Mouse (Mus musculus) G1E-ER4 (cell line): Measurements from ENCODE around the gene Gnb5. TPM values are rescaled to one million over a fixed set of nuclear protein-coding genes. Genes with fewer than 3 reads are reported as not detected.

Experiments
- GATA1 ChIP-seq: IDR thresholded peaks from one replicate; pipeline ENCODE4 v1.8.0; 2012; ENCODE audit warnings: low read length, inconsistent platforms
- polyA plus RNA-seq: library from polyadenylated mRNA; stranded (reverse); fragments of >175 nt; gene quantifications from 2 replicates; pipeline ENCODE4 v1.2.3, GENCODE M21; 2012

Gene Gnb5
- polyA plus RNA-seq, 1 experiment: not detected

- TF ChIP-seq GATA1: no peak
These were observed 16.5 kb upstream of the Gnb5 start for GRCm38 (mm10) chr9:75289545-75289944.

- TF ChIP-seq GATA1: no peak
These were observed 6.7 kb upstream of the Gnb5 start for GRCm38 (mm10) chr9:75299342-75299741.

- TF ChIP-seq GATA1: no peak
These were observed 3.1 kb upstream of the Gnb5 start for GRCm38 (mm10) chr9:75303033-75303432.

GRCm38 (mm10) chr9:75303701-75304261 is 2.3 kb upstream of the Gnb5 start:
- no peak for TF ChIP-seq GATA1

GRCm38 (mm10) chr9:75304286-75304685 is 1.8 kb upstream of the Gnb5 start:
- no peak for TF ChIP-seq GATA1

GRCm38 (mm10) chr9:75307015-75307414 is 927 bp downstream of the Gnb5 start:
- no peak for TF ChIP-seq GATA1

GRCm38 (mm10) chr9:75308621-75309020 is 2.5 kb downstream of the Gnb5 start:
- TF ChIP-seq GATA1: no peak

- no peak for TF ChIP-seq GATA1
These were observed 5.9 kb downstream of the Gnb5 start for GRCm38 (mm10) chr9:75312008-75312407.

GRCm38 (mm10) chr9:75313138-75313831 is 7.2 kb downstream of the Gnb5 start:
- TF ChIP-seq GATA1: no peak

- no peak for TF ChIP-seq GATA1
These were observed 7.9 kb downstream of the Gnb5 start for GRCm38 (mm10) chr9:75313832-75314516.

GRCm38 (mm10) chr9:75314517-75315105 is 8.5 kb downstream of the Gnb5 start:
- no peak for TF ChIP-seq GATA1

GRCm38 (mm10) chr9:75315238-75315637 is 9.2 kb downstream of the Gnb5 start:
- no peak for TF ChIP-seq GATA1

GRCm38 (mm10) chr9:75316771-75317170 is 10.7 kb downstream of the Gnb5 start:
- no peak for TF ChIP-seq GATA1

GRCm38 (mm10) chr9:75318196-75318595 is 12.1 kb downstream of the Gnb5 start:
- no peak for TF ChIP-seq GATA1

GRCm38 (mm10) chr9:75319365-75319764 is 13.3 kb downstream of the Gnb5 start:
- TF ChIP-seq GATA1: no peak

- no peak for TF ChIP-seq GATA1
These were observed 16.2 kb downstream of the Gnb5 start for GRCm38 (mm10) chr9:75322099-75322885.

GRCm38 (mm10) chr9:75328047-75328446 is 22.0 kb downstream of the Gnb5 start:
- no peak for TF ChIP-seq GATA1
